Mouse (Mus musculus) MEL-GATA-1-ER (cell line): ENCODE measurements at regions not wholly inside any gene's neighbourhood (a gene's known extent, or its start where the extent isn't known, plus 50 kb on each side); places are given as distances from the start of the nearest gene placed in this dataset.
"Not testable (repeated sequence)": the region's sequence is repeated elsewhere in the genome, so short reads cannot be mapped to it uniquely, and the experiment has no call there.

Source experiments
- DNase-seq: peaks from one replicate; pipeline ENCODE4 v3.0.0-alpha.2; 2012; ENCODE audit warnings: low read depth; ENCODE audit errors: extremely low read depth

GRCm38 (mm10) chr12:77841844-77842415 is 352.1 kb upstream of the Gm6657 start:
- DNase-seq: no peak

- no peak for DNase-seq
Observed at GRCm38 (mm10) chr12:77852595-77853577, 341.2 kb upstream of the Gm6657 start.

GRCm38 (mm10) chr12:77854281-77855075 is 339.6 kb upstream of the Gm6657 start:
- no peak for DNase-seq

- DNase-seq: no peak
Observed at GRCm38 (mm10) chr12:77855796-77856195, 338.2 kb upstream of the Gm6657 start.

- DNase-seq: no peak
Observed at GRCm38 (mm10) chr12:77857281-77857680, 336.8 kb upstream of the Gm6657 start.

GRCm38 (mm10) chr12:77860769-77861557 is 333.1 kb upstream of the Gm6657 start:
- DNase-seq: no peak

GRCm38 (mm10) chr12:77867947-77868495 is 326.0 kb upstream of the Gm6657 start:
- DNase-seq: no peak

GRCm38 (mm10) chr12:77869296-77869695 is 324.7 kb upstream of the Gm6657 start:
- no peak for DNase-seq

- no peak for DNase-seq
Observed at GRCm38 (mm10) chr12:77887335-77887734, 306.7 kb upstream of the Gm6657 start.

- DNase-seq: no peak
Observed at GRCm38 (mm10) chr12:77891452-77891851, 302.6 kb upstream of the Gm6657 start.

GRCm38 (mm10) chr12:77894238-77894637 is 299.8 kb upstream of the Gm6657 start:
- no peak for DNase-seq

GRCm38 (mm10) chr12:77895508-77895907 is 298.5 kb upstream of the Gm6657 start:
- no peak for DNase-seq

- not testable (repeated sequence) for DNase-seq
Observed at GRCm38 (mm10) chr12:77898974-77899373, 295.1 kb upstream of the Gm6657 start.

GRCm38 (mm10) chr12:77901254-77901653 is 292.8 kb upstream of the Gm6657 start:
- DNase-seq: no peak

GRCm38 (mm10) chr12:77912863-77913554 is 281.0 kb upstream of the Gm6657 start:
- DNase-seq: no peak

GRCm38 (mm10) chr12:77928729-77929128 is 265.3 kb upstream of the Gm6657 start:
- no peak for DNase-seq

- no peak for DNase-seq
Observed at GRCm38 (mm10) chr12:77929571-77929970, 264.5 kb upstream of the Gm6657 start.

GRCm38 (mm10) chr12:77943960-77944359 is 250.1 kb upstream of the Gm6657 start:
- no peak for DNase-seq

GRCm38 (mm10) chr12:77949474-77950017 is 244.5 kb upstream of the Gm6657 start:
- DNase-seq: no peak

GRCm38 (mm10) chr12:77952492-77952891 is 241.6 kb upstream of the Gm6657 start:
- no peak for DNase-seq
